Mouse (Mus musculus) erythroid progenitor cell, adult 5-6 weeks (primary cell): ENCODE measurements around the gene Zp3. TPM values are rescaled to one million over a fixed set of nuclear protein-coding genes. Genes with fewer than 3 reads are reported as not detected.

ENCODE experiments used
- ATAC-seq: replicated peaks from 2 replicates; pipeline ENCODE4 v1.8.0; 2016; ENCODE audit warnings: moderate number of reproducible peaks, mild to moderate bottlenecking, moderate TSS enrichment, inconsistent platforms; ENCODE audit not compliant: poor library complexity, low FRiP score, severe bottlenecking
- total RNA-seq, 2 experiments: library from RNA; stranded (forward) in 1 of 2; stranded (reverse) in 1 of 2; fragments of 150-400 nt in 1 of 2; fragments of 186-747, 209-891 nt in 1 of 2; gene quantifications; 2 replicates each; pipeline versions ENCODE4 v1.2.3 to v1.2.4; 2015 to 2017; ENCODE audit warnings: low replicate concordance in 2 of 2

Gene Zp3
- total RNA-seq, 2 experiments from 2014 or later, result not detected

GRCm38 (mm10) chr5:135959911-135960310 lies 20.0 kb upstream of the Zp3 start:
- ATAC-seq, result no peak

DNA sequence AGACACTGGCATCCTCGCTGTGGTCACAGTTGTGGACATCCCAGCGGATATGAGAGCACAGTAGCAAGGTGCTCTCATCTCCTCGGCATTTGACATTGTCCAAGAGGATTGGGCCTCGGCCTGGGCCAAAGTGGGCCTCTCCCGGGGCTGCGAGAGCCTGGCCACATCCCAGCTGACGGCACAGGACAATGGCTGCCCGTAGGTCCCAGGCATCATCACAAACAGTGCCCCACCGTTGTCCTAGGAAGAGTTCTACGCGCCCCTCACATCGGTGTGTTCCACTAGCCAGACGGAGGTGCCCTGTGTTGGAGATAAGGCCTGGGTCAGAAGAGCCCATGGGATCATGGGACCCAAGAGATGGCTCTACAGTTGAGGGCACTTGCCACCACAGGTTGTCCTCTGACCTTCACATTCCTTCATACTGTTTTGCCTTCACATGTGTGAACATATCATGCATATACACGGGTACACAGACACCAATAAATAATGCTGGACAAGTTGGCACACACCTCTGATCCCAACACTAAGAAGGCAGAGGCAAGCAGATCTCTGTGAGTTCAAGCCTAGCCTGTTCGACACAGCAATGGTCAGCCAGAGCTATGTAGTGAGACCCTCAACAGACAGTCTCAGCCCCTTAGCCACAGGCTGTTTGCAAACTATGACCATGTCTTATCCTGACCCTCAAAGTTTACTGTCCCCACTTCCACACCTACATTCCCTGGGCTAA lies 18.8 kb upstream of the Zp3 start:
- ATAC-seq, result no peak

DNA sequence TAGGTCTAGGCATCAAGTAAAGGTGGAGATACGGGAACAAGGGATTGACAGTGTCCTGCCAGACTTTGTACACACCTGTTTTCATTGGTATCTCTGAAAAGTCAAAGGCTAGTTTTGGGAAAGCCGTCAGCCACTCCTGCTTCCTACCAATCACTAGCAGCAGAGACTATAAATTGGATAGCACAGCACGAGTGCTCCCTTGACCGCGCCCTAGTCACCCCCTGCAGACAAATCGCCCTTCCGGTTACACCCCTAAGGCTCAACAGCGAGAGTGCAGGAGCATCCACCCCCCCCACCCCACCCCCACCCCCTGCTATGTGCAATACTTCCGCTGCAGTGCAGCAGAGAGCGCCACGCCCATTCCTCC lies 17.8 kb upstream of the Zp3 start:
- no peak for ATAC-seq

GRCm38 (mm10) chr5:135962492-135963279 lies 17.2 kb upstream of the Zp3 start:
- peak; percentile 85 for ATAC-seq

DNA sequence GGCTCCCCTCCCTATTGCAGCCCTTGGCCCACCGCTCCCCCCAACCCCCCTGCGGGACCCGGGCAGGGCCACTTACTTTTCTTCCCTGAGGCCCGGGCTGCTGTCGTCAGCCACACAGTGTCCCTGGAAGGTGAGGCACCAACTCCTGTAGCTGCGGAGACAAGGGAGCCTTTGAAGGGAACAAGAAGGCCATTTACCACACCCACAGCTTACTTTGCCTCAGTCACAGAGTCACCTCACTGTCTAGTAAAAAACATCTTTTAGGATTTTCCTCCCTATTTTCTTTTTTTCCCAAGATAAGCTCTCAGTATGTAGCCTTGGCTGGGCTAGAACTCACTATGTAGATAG lies 16.6 kb upstream of the Zp3 start:
- ATAC-seq, result no peak

GRCm38 (mm10) chr5:135965501-135965930 lies 14.4 kb upstream of the Zp3 start:
- no peak for ATAC-seq

DNA sequence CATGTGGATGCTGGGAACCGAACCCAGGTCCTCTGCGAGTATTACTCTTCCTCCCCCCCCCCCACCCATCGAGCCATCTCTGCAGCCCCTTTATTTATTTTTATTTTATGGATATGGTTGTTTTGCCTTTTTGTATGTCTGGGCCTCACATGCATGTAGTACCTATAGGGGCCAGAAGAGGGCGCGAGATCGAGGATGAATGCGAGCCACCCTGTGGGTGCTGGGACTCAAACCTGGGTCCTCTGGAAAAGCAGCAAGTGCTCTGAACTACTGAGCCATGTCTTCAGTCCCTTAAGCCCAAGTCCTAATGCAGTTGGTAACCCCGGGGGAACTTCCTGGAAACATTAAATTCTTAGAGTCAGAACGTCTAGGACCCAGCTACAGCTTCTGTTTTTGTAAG lies 13.0 kb upstream of the Zp3 start:
- no peak for ATAC-seq

GRCm38 (mm10) chr5:135968781-135969180 lies 11.1 kb upstream of the Zp3 start:
- 0 out of 2 replicates have a peak, but pooled peaks have one; percentile 40 for ATAC-seq

GRCm38 (mm10) chr5:135970247-135970646 lies 9.7 kb upstream of the Zp3 start:
- ATAC-seq, result no peak

GRCm38 (mm10) chr5:135971876-135972275 lies 8.0 kb upstream of the Zp3 start:
- ATAC-seq, result no peak

- no peak for ATAC-seq
Observed at GRCm38 (mm10) chr5:135974365-135974764, 5.5 kb upstream of the Zp3 start, which contains the start of gene Ssc4d. Gene Ssc4d, minus strand, starts transcription at chr5:135974531.

GRCm38 (mm10) chr5:135975893-135976668 lies 3.8 kb upstream of the Zp3 start:
- no peak for ATAC-seq

GRCm38 (mm10) chr5:135979381-135979780 lies 518 bp upstream of the Zp3 start:
- no peak for ATAC-seq

GRCm38 (mm10) chr5:135982398-135982797 lies 2.5 kb downstream of the Zp3 start:
- peak; percentile 85 for ATAC-seq

- no peak for ATAC-seq
Observed at GRCm38 (mm10) chr5:135984546-135985044, 4.7 kb downstream of the Zp3 start.

DNA sequence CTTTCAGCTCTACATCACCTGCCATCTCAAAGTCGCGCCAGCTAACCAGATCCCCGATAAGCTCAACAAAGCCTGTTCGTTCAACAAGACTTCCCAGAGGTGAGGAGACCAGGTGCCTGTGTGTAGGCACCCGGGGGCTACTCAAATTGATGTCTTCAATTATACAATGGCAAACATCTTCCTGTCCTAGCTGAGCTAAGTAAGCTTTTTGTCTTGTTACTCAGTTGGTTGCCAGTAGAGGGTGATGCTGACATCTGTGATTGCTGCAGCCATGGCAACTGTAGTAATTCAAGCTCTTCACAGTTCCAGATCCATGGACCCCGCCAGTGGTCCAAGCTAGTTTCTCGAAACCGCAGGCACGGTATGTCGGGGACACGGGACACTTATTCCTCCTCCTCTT lies 7.3 kb downstream of the Zp3 start:
- ATAC-seq, result no peak

DNA sequence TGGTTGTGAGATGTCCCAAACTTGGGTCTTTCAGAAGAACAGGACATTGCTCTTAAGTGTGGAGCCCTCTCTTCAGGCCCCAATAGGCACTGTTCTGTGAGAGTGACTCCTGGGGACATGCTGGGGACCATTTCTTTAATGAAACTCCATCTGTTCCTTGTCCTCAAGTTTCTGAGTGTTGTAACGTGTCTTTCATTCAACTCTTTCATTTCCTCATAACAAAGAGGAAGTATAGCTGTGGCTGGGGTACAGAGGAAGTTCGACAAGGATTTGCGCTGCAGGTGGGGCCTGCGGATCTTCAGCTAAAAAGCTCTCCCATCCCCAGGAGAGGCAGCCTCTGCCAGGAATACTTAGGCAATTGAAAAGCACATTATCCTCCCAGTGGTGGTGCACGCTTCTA lies 10.7 kb downstream of the Zp3 start:
- no peak for ATAC-seq

- ATAC-seq, result no peak
Observed at GRCm38 (mm10) chr5:135993381-135993965, 13.6 kb downstream of the Zp3 start.

DNA sequence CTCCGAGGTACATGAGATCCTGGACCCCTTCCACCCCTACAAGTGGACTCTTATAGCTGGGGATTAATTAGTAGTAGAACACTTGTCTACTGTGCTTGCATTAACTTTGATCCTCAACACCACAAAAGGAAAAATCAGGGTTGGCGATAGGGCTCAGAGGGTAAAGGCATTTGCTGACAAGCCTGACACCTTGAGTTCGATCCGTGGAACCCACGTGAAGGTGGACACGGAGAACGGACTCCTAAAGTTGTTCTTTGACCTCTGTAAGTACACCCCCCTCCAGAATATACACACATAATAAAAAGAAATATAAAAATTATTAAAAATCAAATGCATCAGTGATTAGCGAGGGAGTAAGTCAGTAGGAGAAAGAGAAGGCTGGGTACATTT lies 14.4 kb downstream of the Zp3 start:
- no peak for ATAC-seq
